Mouse (Mus musculus): Measurements from ENCODE around the gene Cckbr.

The Cckbr gene

GRCm38 (mm10) chr7:105487104-105487876 lies 61.8 kb downstream of the Cckbr start:
- DNase-seq (ENCODE audit: inconsistent age in 2 of 2, low spot score in 1 of 2), result no peak

- no peak for DNase-seq (ENCODE audit: inconsistent age in 2 of 2, low spot score in 1 of 2)
Observed at GRCm38 (mm10) chr7:105497881-105498280, 72.3 kb downstream of the Cckbr start.

- peak in 1 of 2 experiments; percentile 76 for DNase-seq (ENCODE audit: inconsistent age in 2 of 2, low spot score in 1 of 2)
Observed at GRCm38 (mm10) chr7:105498854-105499492, 73.4 kb downstream of the Cckbr start.

DNA sequence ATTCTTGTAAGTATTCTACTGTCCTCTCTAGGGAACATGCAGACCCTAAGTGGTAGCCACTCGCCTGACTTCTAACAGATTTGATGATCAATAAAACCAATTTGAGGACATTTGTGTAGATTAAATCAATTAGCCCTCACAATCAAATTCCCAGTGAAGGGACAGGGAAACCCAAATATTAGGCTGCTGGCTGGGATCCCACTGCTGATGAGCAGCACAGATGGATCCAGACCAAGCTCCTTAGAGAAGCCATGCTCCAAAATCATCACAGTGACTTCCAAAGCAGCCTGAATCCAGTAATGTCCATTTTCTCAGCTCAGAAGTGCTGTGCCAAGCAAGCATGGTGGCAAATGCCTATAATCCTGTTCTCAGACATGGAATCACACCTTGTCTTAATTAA lies 74.1 kb downstream of the Cckbr start:
- DNase-seq (ENCODE audit: inconsistent age in 2 of 2, low spot score in 1 of 2), result no peak

GRCm38 (mm10) chr7:105501984-105502383 lies 76.5 kb downstream of the Cckbr start:
- DNase-seq (ENCODE audit: inconsistent age in 2 of 2, low spot score in 1 of 2), result no peak

- peak; percentile 38 to 74 for DNase-seq (ENCODE audit: inconsistent age in 2 of 2, low spot score in 1 of 2)
Observed at GRCm38 (mm10) chr7:105507257-105507656, 81.7 kb downstream of the Cckbr start.

- no peak for DNase-seq (ENCODE audit: inconsistent age in 2 of 2, low spot score in 1 of 2)
Observed at GRCm38 (mm10) chr7:105510143-105510542, 84.6 kb downstream of the Cckbr start.

- no peak for DNase-seq (ENCODE audit: inconsistent age in 2 of 2, low spot score in 1 of 2)
Observed at GRCm38 (mm10) chr7:105513845-105514291, 88.3 kb downstream of the Cckbr start.

DNA sequence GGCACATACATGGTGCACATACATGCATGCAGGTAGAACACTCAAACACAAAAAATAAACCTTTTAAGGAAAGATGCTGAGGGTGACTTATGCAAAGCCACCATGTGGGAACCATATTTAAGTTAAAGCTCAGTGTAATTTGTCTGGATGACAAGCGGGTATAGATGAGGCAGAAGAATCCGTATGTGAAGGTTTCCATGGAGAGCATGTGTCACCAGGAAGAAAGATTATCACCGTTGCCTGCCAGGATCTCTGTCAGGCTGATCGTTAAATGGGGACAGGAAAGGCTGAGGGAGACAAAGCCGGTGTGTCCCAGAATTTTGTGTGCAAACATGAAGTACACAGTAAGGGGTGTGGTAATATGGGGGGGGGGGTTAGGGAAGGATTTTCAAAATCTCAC lies 89.0 kb downstream of the Cckbr start:
- no peak for DNase-seq (ENCODE audit: inconsistent age in 2 of 2, low spot score in 1 of 2)

GRCm38 (mm10) chr7:105515178-105515577 lies 89.6 kb downstream of the Cckbr start:
- DNase-seq (ENCODE audit: inconsistent age in 2 of 2, low spot score in 1 of 2), result peak; percentile 49 to 86

- no peak for DNase-seq (ENCODE audit: inconsistent age in 2 of 2, low spot score in 1 of 2)
Observed at GRCm38 (mm10) chr7:105516669-105517360, 91.3 kb downstream of the Cckbr start.

DNA sequence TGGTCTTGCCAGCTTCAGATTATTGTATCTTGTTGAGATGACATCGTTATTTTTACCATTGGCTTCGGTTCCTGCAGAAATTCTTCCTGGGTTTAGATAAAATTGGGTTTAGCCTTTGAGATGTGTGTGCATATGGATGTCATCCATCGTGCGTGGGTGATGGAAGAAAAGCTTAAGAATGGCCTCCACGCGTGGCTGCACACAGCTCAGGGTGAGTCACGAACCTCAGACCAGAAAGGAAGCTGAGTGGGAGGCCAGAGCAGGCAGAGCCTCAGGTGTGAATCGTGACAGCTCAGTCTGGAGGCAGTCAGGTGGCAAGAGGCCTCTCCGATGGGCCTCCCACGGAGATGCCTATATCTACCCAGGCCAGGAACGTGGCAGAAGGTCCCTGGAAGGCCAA lies 93.8 kb downstream of the Cckbr start:
- DNase-seq (ENCODE audit: inconsistent age in 2 of 2, low spot score in 1 of 2), result no peak

- DNase-seq (ENCODE audit: inconsistent age in 2 of 2, low spot score in 1 of 2), result no peak
Observed at GRCm38 (mm10) chr7:105519771-105520170, 94.2 kb downstream of the Cckbr start.

- no peak for DNase-seq (ENCODE audit: inconsistent age in 2 of 2, low spot score in 1 of 2)
Observed at GRCm38 (mm10) chr7:105520201-105520600, 94.7 kb downstream of the Cckbr start.

Data from adrenal gland, adult (tissue).